In the genomic region with DNA sequence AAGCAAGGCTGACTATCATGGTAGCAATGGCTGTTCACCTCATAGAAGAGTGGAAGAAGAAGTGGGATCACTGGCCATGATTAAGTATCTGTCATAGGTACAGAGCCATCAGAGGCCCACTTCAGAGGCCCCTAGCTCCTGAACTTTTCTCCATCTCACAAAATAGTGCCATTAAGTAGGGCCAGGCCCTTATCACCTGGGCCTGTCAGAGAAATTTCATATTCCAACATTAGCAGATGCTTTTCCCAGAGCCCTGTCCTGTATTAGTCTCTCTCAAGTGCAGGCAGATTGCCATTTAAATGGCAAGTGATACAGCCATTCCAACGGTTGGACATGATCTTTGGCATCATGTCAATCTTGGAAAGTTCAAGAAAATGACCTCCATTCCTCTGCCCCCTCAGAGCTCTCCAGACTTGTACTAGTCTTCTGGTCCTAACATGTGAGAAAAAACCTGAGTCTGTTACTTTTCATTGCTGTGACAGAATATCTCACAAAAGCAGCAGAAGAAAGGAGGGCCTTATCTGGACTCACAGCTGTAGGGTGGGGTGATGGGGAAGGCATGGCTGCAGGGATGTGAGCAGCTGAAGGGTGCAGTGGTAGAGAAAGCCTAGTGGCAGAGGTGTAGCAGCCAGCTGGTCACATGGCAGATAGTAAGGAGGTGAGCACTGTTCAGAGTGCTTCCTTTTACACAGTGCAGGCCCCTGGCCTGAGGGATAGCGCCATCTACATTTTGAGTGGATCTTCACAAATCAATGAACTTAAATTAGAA, we compare ENCODE assay signal across 12 mouse cellular contexts.
A peak's percentile ranks its signal among the peaks of the same experiment; 100 is the strongest.
DNase-seq lines count a peak whose midpoint lies in the region; ATAC-seq and TF ChIP-seq lines count a peak whose summit lies in the region.
"Had no signal": no experiment of that assay in that cellular context is flagged by ENCODE, and none has a peak within 500 bp of the region (broad histone marks: within the 10 kb centered on the region; RNA-seq: fewer than 3 reads in every experiment).

No protein-coding gene starts in this region.

- TF ChIP-seq POLR2A in MEL (IDR thresholded peaks at IDR 0.05; ENCODE audit: control insufficient read depth in 1 of 2, insufficient read depth in 1 of 2, low read depth in 1 of 2, low read length in 2 of 2, poor library complexity in 1 of 2): no peak

- H3K9ac ChIP-seq in hindbrain, embryonic 15.5 days: no peak overlapping the region
- no peak overlapping the region for H3K9ac ChIP-seq in hindbrain, embryonic 13.5 days
- H3K9ac ChIP-seq in MEL (ENCODE audit: control insufficient read depth, low read depth, low read length, poor library complexity, severe bottlenecking): no peak overlapping the region
- H3K9ac ChIP-seq in liver, embryonic 12.5 days: peak overlapping the region; percentile 59

- H3K9me3 ChIP-seq in hindbrain, embryonic 15.5 days: no peaks in the 10 kb centered on the region
- no peaks in the 10 kb centered on the region for H3K9me3 ChIP-seq in hindbrain, embryonic 13.5 days
- H3K9me3 ChIP-seq in MEL (replicated peaks; ENCODE audit: insufficient read depth, low read length): no peaks in the 10 kb centered on the region
- no peaks in the 10 kb centered on the region for H3K9me3 ChIP-seq in liver, embryonic 12.5 days (replicated peaks)

- ATAC-seq in hindbrain, embryonic 15.5 days (ENCODE audit: low FRiP score, low read depth): peak; percentile 45; the same call in 1 of the 2 replicates
- ATAC-seq in hindbrain, embryonic 13.5 days (ENCODE audit: low FRiP score): no peak
- ATAC-seq in liver, embryonic 12.5 days: peak; percentile 99

- TF ChIP-seq RAD21 in MEL (IDR thresholded peaks at IDR 0.05; ENCODE audit: low read depth, low read length): no peak

- no peak overlapping the region for H3K27ac ChIP-seq in hindbrain, embryonic 15.5 days (replicated peaks)
- no peak overlapping the region for H3K27ac ChIP-seq in hindbrain, embryonic 13.5 days
- peak overlapping the region; percentile 72 for H3K27ac ChIP-seq in MEL (ENCODE audit: control insufficient read depth, low read depth, low read length)
- H3K27ac ChIP-seq in liver, embryonic 12.5 days: peak overlapping the region; percentile 99
- H3K27ac ChIP-seq: left cerebral cortex, adult 2 months had no signal

- no peak for TF ChIP-seq CTCF in MEL (IDR thresholded peaks at IDR 0.05 in 2 of 3, conservative IDR thresholded peaks at IDR 0.05 in 1 of 3; ENCODE audit: control insufficient read depth in 1 of 3, insufficient read depth in 1 of 3, low read depth in 2 of 3, low read length in 3 of 3, poor library complexity in 1 of 3, severe bottlenecking in 1 of 3)

- 91% methylated on average over 2 of the region's 2 CpGs for WGBS in hindbrain, embryonic 15.5 days
- 78% methylated on average over 2 of the region's 2 CpGs for WGBS in hindbrain, embryonic 13.5 days
- WGBS in liver, embryonic 12.5 days (ENCODE audit: insufficient replicate concordance): 35% methylated on average over 2 of the region's 2 CpGs

- no peak overlapping the region for H3K4me2 ChIP-seq in hindbrain, embryonic 15.5 days
- no peak overlapping the region for H3K4me2 ChIP-seq in hindbrain, embryonic 13.5 days
- H3K4me2 ChIP-seq in liver, embryonic 12.5 days: peak overlapping the region; percentile 50

- no peak overlapping the region for H3K4me3 ChIP-seq in hindbrain, embryonic 15.5 days
- H3K4me3 ChIP-seq in hindbrain, embryonic 13.5 days: no peak overlapping the region
- H3K4me3 ChIP-seq in MEL (ENCODE audit: control insufficient read depth in 1 of 2, insufficient read depth in 1 of 2, low read depth in 2 of 2, low read length in 2 of 2): no peak overlapping the region
- H3K4me3 ChIP-seq in liver, embryonic 12.5 days: no peak overlapping the region
- H3K4me3 ChIP-seq: left cerebral cortex, adult 2 months; myocyte had no signal

- TF ChIP-seq EP300 in MEL (IDR thresholded peaks at IDR 0.05; ENCODE audit: low read depth in 1 of 2, low read length in 2 of 2): peak; percentile 71 to 93

- H3K36me3 ChIP-seq in hindbrain, embryonic 15.5 days: no peaks in the 10 kb centered on the region
- no peaks in the 10 kb centered on the region for H3K36me3 ChIP-seq in hindbrain, embryonic 13.5 days
- peaks cover 0 to 17% of the 10 kb centered on the region in 2 experiments; a peak in 2 of 4 replicates for H3K36me3 ChIP-seq in MEL (ENCODE audit: control insufficient read depth in 1 of 2, insufficient read depth in 2 of 2, low read length in 2 of 2)
- H3K36me3 ChIP-seq in liver, embryonic 12.5 days: no peaks in the 10 kb centered on the region

- H3K27me3 ChIP-seq in hindbrain, embryonic 15.5 days: no peaks in the 10 kb centered on the region
- H3K27me3 ChIP-seq in hindbrain, embryonic 13.5 days: no peaks in the 10 kb centered on the region
- H3K27me3 ChIP-seq in MEL (ENCODE audit: control insufficient read depth in 1 of 2, insufficient read depth in 2 of 2, low read length in 2 of 2): no peaks in the 10 kb centered on the region
- H3K27me3 ChIP-seq in liver, embryonic 12.5 days (replicated peaks): 0 out of 2 replicates have a peak, but pooled peaks cover 3% of the 10 kb centered on the region

- no peaks in the 10 kb centered on the region for H3K4me1 ChIP-seq in hindbrain, embryonic 15.5 days (replicated peaks)
- H3K4me1 ChIP-seq in hindbrain, embryonic 13.5 days (replicated peaks): peaks cover 10% of the 10 kb centered on the region; the same call in 1 of the 2 replicates
- H3K4me1 ChIP-seq in MEL (ENCODE audit: control insufficient read depth in 1 of 2, insufficient read depth in 2 of 2, low read length in 2 of 2): peaks cover 2 to 34% of the 10 kb centered on the region in 2 experiments; a peak in 3 of 4 replicates
- peaks cover 76% of the 10 kb centered on the region for H3K4me1 ChIP-seq in liver, embryonic 12.5 days

- DNase-seq in CD4-positive helper T cell, adult 2 months (ENCODE audit: low read depth, low spot score): peak; percentile 5
- DNase-seq in MEL (ENCODE audit: low read depth, low spot score): peak; percentile 77
- no peak for DNase-seq in thymus, postnatal 0 days (ENCODE audit: low spot score)
- no peak for DNase-seq in adrenal gland, postnatal 4 days (ENCODE audit: low spot score in 2 of 2)
- DNase-seq: cerebellum, adult 11-12 months; kidney, postnatal 25 days; retina, postnatal 1 day had no signal

- no peaks in the 10 kb centered on the region for H3K79me2 ChIP-seq in MEL (ENCODE audit: control insufficient read depth, insufficient read depth, low read length, poor library complexity)

TF ChIP-seq in MEL, 35 proteins besides CTCF, POLR2A, EP300 and RAD21 (continues in another document):
- TF ChIP-seq MAZ (IDR thresholded peaks at IDR 0.05; ENCODE audit: low read depth, low read length) (no peak), MYC (IDR thresholded peaks at IDR 0.05; ENCODE audit: low read depth, low read length) (0 out of 2 replicates have a peak, but pooled peaks have one; percentile 17), KAT2A (conservative IDR thresholded peaks at IDR 0.05; ENCODE audit: low read depth, low read length) (no peak), TBP (IDR thresholded peaks at IDR 0.05; ENCODE audit: low read depth, low read length) (no peak), ETS1 (IDR thresholded peaks at IDR 0.05; ENCODE audit: low read depth, low read length) (peak; percentile 98), ZMIZ1 (IDR thresholded peaks at IDR 0.05; ENCODE audit: low read depth, low read length) (no peak), MAFK (IDR thresholded peaks at IDR 0.05; ENCODE audit: borderline replicate concordance, low read depth, low read length) (no peak), SIN3A (IDR thresholded peaks at IDR 0.05; ENCODE audit: low read length) (no peak), USF2 (IDR thresholded peaks at IDR 0.05; ENCODE audit: borderline replicate concordance in 1 of 2, insufficient read depth in 1 of 2, low read depth in 1 of 2, low read length in 2 of 2) (no peak), CHD1 (IDR thresholded peaks at IDR 0.05; ENCODE audit: low read depth, low read length) (no peak), NELFE (IDR thresholded peaks at IDR 0.05; ENCODE audit: low read depth, low read length) (no peak), GABPA (IDR thresholded peaks at IDR 0.05; ENCODE audit: low read depth, low read length) (no peak), BHLHE40 (IDR thresholded peaks at IDR 0.05; ENCODE audit: borderline replicate concordance, low read depth, low read length) (no peak), MXI1 (IDR thresholded peaks at IDR 0.05; ENCODE audit: low read depth, low read length) (peak; percentile 49), MAX (IDR thresholded peaks at IDR 0.05; ENCODE audit: low read length) (no peak), HCFC1 (IDR thresholded peaks at IDR 0.05; ENCODE audit: low read depth, low read length) (no peak), GATA1 (IDR thresholded peaks at IDR 0.05; ENCODE audit: low read depth, low read length) (peak; percentile 88), CHD2 (IDR thresholded peaks at IDR 0.05; ENCODE audit: low read length) (no peak), TAL1 (IDR thresholded peaks at IDR 0.05; ENCODE audit: low read length) (peak; percentile 93), TCF12 (IDR thresholded peaks at IDR 0.05; ENCODE audit: low read depth, low read length) (peak; percentile 96), MEF2A (IDR thresholded peaks at IDR 0.05; ENCODE audit: extremely low read depth, insufficient replicate concordance, low read depth, low read length, poor library complexity, severe bottlenecking) (no peak), POLR2AphosphoS5 (IDR thresholded peaks at IDR 0.05; ENCODE audit: borderline replicate concordance, low read depth, low read length) (no peak), ZKSCAN1 (IDR thresholded peaks at IDR 0.05; ENCODE audit: low read depth, low read length) (no peak), SMC3 (IDR thresholded peaks at IDR 0.05; ENCODE audit: low read depth, low read length) (no peak), ELF1 (IDR thresholded peaks at IDR 0.05; ENCODE audit: low read depth, low read length) (no peak), ZC3H11A (IDR thresholded peaks at IDR 0.05; ENCODE audit: low read depth, low read length) (no peak), UBTF (IDR thresholded peaks at IDR 0.05; ENCODE audit: borderline replicate concordance, insufficient read depth, low read depth, low read length) (no peak), MYB (IDR thresholded peaks at IDR 0.05; ENCODE audit: low read depth, low read length) (no peak), ZNF384 (IDR thresholded peaks at IDR 0.05; ENCODE audit: low read depth, low read length) (no peak), JUND (IDR thresholded peaks at IDR 0.05; ENCODE audit: low read depth, low read length) (no peak), NRF1 (IDR thresholded peaks at IDR 0.05; ENCODE audit: insufficient read depth, low read depth, low read length, poor library complexity, severe bottlenecking) (no peak), RCOR1 (IDR thresholded peaks at IDR 0.05; ENCODE audit: low read depth, low read length) (no peak), USF1 (IDR thresholded peaks at IDR 0.05; ENCODE audit: low read depth, low read length) (peak; percentile 77), E2F4 (IDR thresholded peaks at IDR 0.05; ENCODE audit: borderline replicate concordance, low read depth, low read length) (no peak)

Comparison
In these comparisons a context has a peak if more than half of its experiments do, and no peak if none do; other contexts are left out.
1. H3K27ac ChIP-seq: peak in MEL (single experiment) and liver, embryonic 12.5 days (single experiment); none in hindbrain, embryonic 15.5 days (single experiment) and hindbrain, embryonic 13.5 days (single experiment).
2. DNase-seq: peak in CD4-positive helper T cell, adult 2 months (single experiment) and MEL (single experiment); none in thymus, postnatal 0 days (single experiment) and adrenal gland, postnatal 4 days (0 of 2).